Mouse (Mus musculus) spleen, postnatal 4 days (tissue): ENCODE data around the gene Gm37419.

Experiments used
- DNase-seq, 2 experiments: peaks; one replicate each; pipeline ENCODE4 v3.0.0; 2022; ENCODE audit warnings: low spot score in 2 of 2

Gm37419 gene

GRCm38 (mm10) chr16:23993351-23994321 lies 5.4 kb downstream of the Gm37419 start:
- no peak for DNase-seq

- no peak for DNase-seq
These were observed 8.1 kb downstream of the Gm37419 start for GRCm38 (mm10) chr16:23996342-23996741.

GRCm38 (mm10) chr16:23997228-23997627 lies 8.9 kb downstream of the Gm37419 start:
- DNase-seq: no peak

GRCm38 (mm10) chr16:23997912-23998311 lies 9.6 kb downstream of the Gm37419 start:
- no peak for DNase-seq

- DNase-seq: no peak
These were observed 17.6 kb downstream of the Gm37419 start for GRCm38 (mm10) chr16:24005928-24006327.

GRCm38 (mm10) chr16:24009891-24010290 lies 21.6 kb downstream of the Gm37419 start:
- DNase-seq: no peak

GRCm38 (mm10) chr16:24011306-24011705 lies 23.0 kb downstream of the Gm37419 start:
- DNase-seq: no peak

- no peak for DNase-seq
These were observed 23.8 kb downstream of the Gm37419 start for GRCm38 (mm10) chr16:24012066-24012465.

GRCm38 (mm10) chr16:24014378-24014777 lies 26.1 kb downstream of the Gm37419 start:
- no peak for DNase-seq

- no peak for DNase-seq
These were observed 28.0 kb downstream of the Gm37419 start for GRCm38 (mm10) chr16:24016273-24016672.

- no peak for DNase-seq
These were observed 28.5 kb downstream of the Gm37419 start for GRCm38 (mm10) chr16:24016742-24017141.

- no peak for DNase-seq
These were observed 33.4 kb downstream of the Gm37419 start for GRCm38 (mm10) chr16:24021722-24022121.

- DNase-seq: no peak
These were observed 34.3 kb downstream of the Gm37419 start for GRCm38 (mm10) chr16:24022605-24023004.

GRCm38 (mm10) chr16:24025442-24025841 lies 37.2 kb downstream of the Gm37419 start:
- DNase-seq: no peak

- no peak for DNase-seq
These were observed 41.8 kb downstream of the Gm37419 start for GRCm38 (mm10) chr16:24029965-24030672.

- DNase-seq: no peak
These were observed 45.0 kb downstream of the Gm37419 start for GRCm38 (mm10) chr16:24033259-24033658.

- DNase-seq: no peak
These were observed 46.2 kb downstream of the Gm37419 start for GRCm38 (mm10) chr16:24034450-24034849.

- no peak for DNase-seq
These were observed 47.5 kb downstream of the Gm37419 start for GRCm38 (mm10) chr16:24035767-24036166.

GRCm38 (mm10) chr16:24036398-24036797 lies 48.1 kb downstream of the Gm37419 start:
- DNase-seq: no peak
